Mouse (Mus musculus) urinary bladder, postnatal 14 days (tissue): ENCODE data around the gene Zfp618.

ENCODE experiments used
- DNase-seq: peaks from one replicate; pipeline ENCODE4 v3.0.0; 2021; ENCODE audit warnings: low spot score

Zfp618 gene

GRCm38 (mm10) chr4:62999321-62999720, 33.9 kb downstream of the Zfp618 start:
- no peak for DNase-seq

GRCm38 (mm10) chr4:62999916-63000315, 34.5 kb downstream of the Zfp618 start:
- no peak for DNase-seq

GRCm38 (mm10) chr4:63000316-63001055, 35.1 kb downstream of the Zfp618 start:
- DNase-seq = no peak

- no peak for DNase-seq
Measured at GRCm38 (mm10) chr4:63002386-63002785, 37.0 kb downstream of the Zfp618 start.

- DNase-seq = no peak
Measured at GRCm38 (mm10) chr4:63004519-63004918, 39.1 kb downstream of the Zfp618 start.

GRCm38 (mm10) chr4:63005446-63006185, 40.2 kb downstream of the Zfp618 start:
- no peak for DNase-seq

- DNase-seq = no peak
Measured at GRCm38 (mm10) chr4:63006198-63007155, 41.1 kb downstream of the Zfp618 start.

- no peak for DNase-seq
Measured at GRCm38 (mm10) chr4:63008206-63008605, 42.8 kb downstream of the Zfp618 start.

GRCm38 (mm10) chr4:63008822-63009221, 43.4 kb downstream of the Zfp618 start:
- no peak for DNase-seq

- no peak for DNase-seq
Measured at GRCm38 (mm10) chr4:63009821-63010220, 44.4 kb downstream of the Zfp618 start.

- DNase-seq = no peak
Measured at GRCm38 (mm10) chr4:63010226-63010625, 44.9 kb downstream of the Zfp618 start.

GRCm38 (mm10) chr4:63018616-63019015, 53.2 kb downstream of the Zfp618 start:
- no peak for DNase-seq

GRCm38 (mm10) chr4:63019428-63019858, 54.1 kb downstream of the Zfp618 start:
- DNase-seq = no peak

GRCm38 (mm10) chr4:63021034-63021700, 55.8 kb downstream of the Zfp618 start:
- no peak for DNase-seq

- DNase-seq = no peak
Measured at GRCm38 (mm10) chr4:63023465-63023864, 58.1 kb downstream of the Zfp618 start.

- no peak for DNase-seq
Measured at GRCm38 (mm10) chr4:63024098-63024497, 58.7 kb downstream of the Zfp618 start.

- DNase-seq = no peak
Measured at GRCm38 (mm10) chr4:63024734-63025256, 59.4 kb downstream of the Zfp618 start.

- DNase-seq = no peak
Measured at GRCm38 (mm10) chr4:63025306-63025705, 59.9 kb downstream of the Zfp618 start.

- DNase-seq = no peak
Measured at GRCm38 (mm10) chr4:63026286-63026685, 60.9 kb downstream of the Zfp618 start.

- DNase-seq = no peak
Measured at GRCm38 (mm10) chr4:63027451-63027850, 62.1 kb downstream of the Zfp618 start.

- DNase-seq = no peak
Measured at GRCm38 (mm10) chr4:63030157-63030556, 64.8 kb downstream of the Zfp618 start.
